ENCODE assay signal across 8 mouse cellular contexts in the genomic region with DNA sequence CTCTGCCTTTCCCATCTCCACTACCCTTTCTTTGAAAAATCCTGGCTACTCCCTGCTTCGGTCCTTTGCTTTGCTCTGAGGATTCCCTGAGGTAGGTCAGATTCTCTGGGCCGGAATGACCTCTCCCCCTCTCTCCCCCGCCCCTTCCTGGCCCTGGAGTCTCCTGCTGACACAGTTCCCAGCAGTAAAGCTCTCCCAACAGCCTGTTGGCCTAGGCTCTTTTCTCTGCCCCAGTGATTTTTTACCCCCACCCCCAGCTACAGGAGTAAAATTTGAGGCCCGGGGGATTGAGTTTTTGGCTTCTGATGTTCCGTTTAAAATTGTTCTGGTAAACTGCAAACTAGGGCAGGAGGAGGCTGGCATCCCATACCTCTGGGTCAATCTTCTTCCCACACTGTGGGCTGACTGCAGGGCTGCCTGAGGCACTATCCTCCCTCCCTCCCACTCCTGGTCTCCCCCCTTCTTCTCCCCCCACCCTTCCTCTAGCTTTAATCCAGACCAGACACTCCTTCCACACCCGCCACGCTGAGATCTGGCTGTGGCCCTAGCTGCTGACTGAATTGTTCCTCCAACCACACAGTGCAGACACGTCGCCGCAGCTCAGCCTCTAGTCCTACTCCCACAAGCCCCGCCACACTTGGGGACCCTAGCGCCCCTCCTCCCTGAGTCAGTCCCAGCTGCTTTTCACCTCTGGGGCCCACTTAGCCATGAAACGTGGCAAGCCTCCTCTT. TPM values are rescaled to one million over a fixed set of nuclear protein-coding genes. Genes with fewer than 3 reads are reported as not detected.
DNase-seq lines count a peak whose midpoint lies in the region; ATAC-seq and TF ChIP-seq lines count a peak whose summit lies in the region.

No protein-coding gene starts in this region.

- H3K9ac ChIP-seq in liver, adult 2 months (ENCODE audit: low read depth, low read length), result peak overlapping the region; percentile 28; the same call in 1 of the 2 replicates
- H3K9ac ChIP-seq in hindbrain, embryonic 12.5 days, result peak overlapping the region; percentile 23; the same call in 1 of the 2 replicates
- peak overlapping the region; percentile 16; the same call in 1 of the 2 replicates for H3K9ac ChIP-seq in liver, postnatal 0 days (replicated peaks)

- DNase-seq in liver, adult 2 months (ENCODE audit: extremely low read depth, low read depth, low spot score), result no peak
- no peak for DNase-seq in liver
- DNase-seq in embryo, embryonic 9.5 days (ENCODE audit: extremely low spot score), result peak; percentile 80
- DNase-seq in liver, postnatal 0 days, result no peak
- DNase-seq in spleen, postnatal 14 days (ENCODE audit: low spot score in 2 of 2), result no peak
- DNase-seq in cerebellum, adult 9-11 months, result no peak

- ATAC-seq in hindbrain, embryonic 12.5 days (ENCODE audit: low FRiP score), result no peak
- ATAC-seq in liver, postnatal 0 days, result no peak
- ATAC-seq in monocyte, adult 5-6 weeks (replicated peaks; ENCODE audit: insufficient number of reproducible peaks, low FRiP score, low TSS enrichment, poor library complexity, severe bottlenecking), result no peak

- peaks cover 8% of the 10 kb centered on the region for H3K4me1 ChIP-seq in liver, adult 2 months (ENCODE audit: control insufficient read depth, insufficient read depth, low read length)
- peaks cover 45% of the 10 kb centered on the region for H3K4me1 ChIP-seq in hindbrain, embryonic 12.5 days
- peaks cover 9% of the 10 kb centered on the region for H3K4me1 ChIP-seq in liver, postnatal 0 days (ENCODE audit: insufficient read depth)

- H3K79me2 ChIP-seq in liver, adult 2 months (ENCODE audit: control insufficient read depth, insufficient read depth, low read length), result peaks cover under 1% of the 10 kb centered on the region; the same call in 1 of the 2 replicates

- TF ChIP-seq EP300 in liver, postnatal 0 days (IDR thresholded peaks at IDR 0.05; ENCODE audit: low read depth), result no peak

- peak overlapping the region; percentile 55 for H3K4me2 ChIP-seq in hindbrain, embryonic 12.5 days (replicated peaks)
- H3K4me2 ChIP-seq in liver, postnatal 0 days (ENCODE audit: low read depth, low read length), result peak overlapping the region; percentile 49

- no peak for TF ChIP-seq CTCF in liver, adult 2 months (IDR thresholded peaks at IDR 0.05; ENCODE audit: low read depth, low read length)
- no peak for TF ChIP-seq CTCF in liver, postnatal 0 days (IDR thresholded peaks at IDR 0.05; ENCODE audit: low read depth)

- no peak overlapping the region for H3K27ac ChIP-seq in liver, adult 2 months (replicated peaks; ENCODE audit: insufficient read depth, low read depth, low read length)
- peak overlapping the region; percentile 81 for H3K27ac ChIP-seq in hindbrain, embryonic 12.5 days
- H3K27ac ChIP-seq in liver, postnatal 0 days (ENCODE audit: low read depth), result 0 out of 2 replicates have a peak overlapping the region, but pooled peaks have one; percentile 11

- no peaks in the 10 kb centered on the region for H3K9me3 ChIP-seq in hindbrain, embryonic 12.5 days (replicated peaks)
- no peaks in the 10 kb centered on the region for H3K9me3 ChIP-seq in liver, postnatal 0 days (ENCODE audit: low read length)

- WGBS in liver, adult 2 months, result 46% methylated on average over 13 of the region's 13 CpGs
- 2% methylated on average over 13 of the region's 13 CpGs for WGBS in hindbrain, embryonic 12.5 days
- 33% methylated on average over 13 of the region's 13 CpGs for WGBS in liver, postnatal 0 days (ENCODE audit: insufficient replicate concordance)

- TF ChIP-seq POLR2A in liver, adult 2 months (IDR thresholded peaks at IDR 0.05; ENCODE audit: extremely low read depth, insufficient read depth, low read length), result no peak

- no peaks in the 10 kb centered on the region for H3K27me3 ChIP-seq in liver, adult 2 months (ENCODE audit: control insufficient read depth, insufficient read depth, low read length)
- H3K27me3 ChIP-seq in hindbrain, embryonic 12.5 days, result no peaks in the 10 kb centered on the region
- H3K27me3 ChIP-seq in liver, postnatal 0 days (ENCODE audit: insufficient read depth, low read length), result peaks cover 16% of the 10 kb centered on the region; the same call in 1 of the 2 replicates

- H3K36me3 ChIP-seq in liver, adult 2 months (ENCODE audit: control insufficient read depth, insufficient read depth, low read length), result no peaks in the 10 kb centered on the region
- H3K36me3 ChIP-seq in hindbrain, embryonic 12.5 days, result no peaks in the 10 kb centered on the region
- no peaks in the 10 kb centered on the region for H3K36me3 ChIP-seq in liver, postnatal 0 days (replicated peaks; ENCODE audit: insufficient read depth, low read length)

- peak overlapping the region; percentile 41; the same call in 1 of the 2 replicates for H3K4me3 ChIP-seq in liver, adult 2 months (ENCODE audit: insufficient read depth, low read depth, low read length)
- peak overlapping the region; percentile 29 for H3K4me3 ChIP-seq in hindbrain, embryonic 12.5 days
- peak overlapping the region; percentile 35; the same call in 1 of the 2 replicates for H3K4me3 ChIP-seq in liver, postnatal 0 days (ENCODE audit: low read depth, low read length)

RNA-seq across cellular contexts. Expression of a gene that starts 0.6 kb away (rescaled TPM):
- 272 and 275 TPM in 2 replicates for total RNA-seq in liver, adult 2 months (2014; rRNA removed)
- 174 and 195 TPM in 2 replicates for polyA plus RNA-seq in liver, adult 2 months (2012; rRNA removed)
- 209 and 227 TPM in 2 replicates for polyA plus RNA-seq in hindbrain, embryonic 12.5 days (2016; fragmentation: Nextera tagmentation; extraction: Ambion mirVana)
- 158 and 170 TPM in 2 replicates for polyA plus RNA-seq in liver, postnatal 0 days (2015; fragmentation: Nextera tagmentation; extraction: Ambion mirVana)
- 172 to 231 TPM (median 231 TPM) in 3 replicates for total RNA-seq in monocyte, adult 5-6 weeks (2017)

RNA-seq across cellular contexts. Expression of a gene that starts 1.5 kb away (rescaled TPM):
- 0.09 and 0.13 TPM in 2 replicates for total RNA-seq in liver, adult 2 months (2014; rRNA removed)
- polyA plus RNA-seq in liver, adult 2 months (2012; rRNA removed), result 0.15 and 0.37 TPM in 2 replicates
- 8.5 and 10.6 TPM in 2 replicates for polyA plus RNA-seq in hindbrain, embryonic 12.5 days (2016; fragmentation: Nextera tagmentation; extraction: Ambion mirVana)
- polyA plus RNA-seq in liver, postnatal 0 days (2015; fragmentation: Nextera tagmentation; extraction: Ambion mirVana), result 0.41 and 0.51 TPM in 2 replicates
- total RNA-seq in monocyte, adult 5-6 weeks (2017), result not detected in 3 replicates

RNA-seq across cellular contexts. Expression of a gene that starts 17.6 kb away (rescaled TPM):
- total RNA-seq in liver, adult 2 months (2014; rRNA removed), result 6.4 and 12.4 TPM in 2 replicates
- polyA plus RNA-seq in liver, adult 2 months (2012; rRNA removed), result 21.3 and 50.7 TPM in 2 replicates
- polyA plus RNA-seq in hindbrain, embryonic 12.5 days (2016; fragmentation: Nextera tagmentation; extraction: Ambion mirVana), result 22.1 and 24.1 TPM in 2 replicates
- polyA plus RNA-seq in liver, postnatal 0 days (2015; fragmentation: Nextera tagmentation; extraction: Ambion mirVana), result 171 and 176 TPM in 2 replicates
- total RNA-seq in monocyte, adult 5-6 weeks (2017), result 875 to 1,050 TPM (median 955 TPM) in 3 replicates

RNA-seq across cellular contexts. Expression of a gene that starts 18.4 kb away (rescaled TPM):
- total RNA-seq in liver, adult 2 months (2014; rRNA removed), result 4.8 and 6.4 TPM in 2 replicates
- polyA plus RNA-seq in liver, adult 2 months (2012; rRNA removed), result 16.1 and 23.9 TPM in 2 replicates
- 83.6 and 85.6 TPM in 2 replicates for polyA plus RNA-seq in hindbrain, embryonic 12.5 days (2016; fragmentation: Nextera tagmentation; extraction: Ambion mirVana)
- 16.0 and 16.7 TPM in 2 replicates for polyA plus RNA-seq in liver, postnatal 0 days (2015; fragmentation: Nextera tagmentation; extraction: Ambion mirVana)
- 32.4 to 35.5 TPM (median 34.3 TPM) in 3 replicates for total RNA-seq in monocyte, adult 5-6 weeks (2017)

RNA-seq across cellular contexts. Expression of a gene that starts 26.9 kb away (rescaled TPM):
- 15,245 and 18,176 TPM in 2 replicates for total RNA-seq in liver, adult 2 months (2014; rRNA removed)
- 28,168 and 29,095 TPM in 2 replicates for polyA plus RNA-seq in liver, adult 2 months (2012; rRNA removed)
- 2.7 and 4.2 TPM in 2 replicates for polyA plus RNA-seq in hindbrain, embryonic 12.5 days (2016; fragmentation: Nextera tagmentation; extraction: Ambion mirVana)
- 20,306 and 20,852 TPM in 2 replicates for polyA plus RNA-seq in liver, postnatal 0 days (2015; fragmentation: Nextera tagmentation; extraction: Ambion mirVana)
- not detected in 3 replicates for total RNA-seq in monocyte, adult 5-6 weeks (2017)
